Mouse (Mus musculus): Measurements from ENCODE around the gene Dnm3. TPM values are rescaled to one million over a fixed set of nuclear protein-coding genes. Genes with fewer than 3 reads are reported as not detected.

The Dnm3 gene
- polyA plus RNA-seq, 1 experiment from 2014 or later, result 3.3 TPM

DNA sequence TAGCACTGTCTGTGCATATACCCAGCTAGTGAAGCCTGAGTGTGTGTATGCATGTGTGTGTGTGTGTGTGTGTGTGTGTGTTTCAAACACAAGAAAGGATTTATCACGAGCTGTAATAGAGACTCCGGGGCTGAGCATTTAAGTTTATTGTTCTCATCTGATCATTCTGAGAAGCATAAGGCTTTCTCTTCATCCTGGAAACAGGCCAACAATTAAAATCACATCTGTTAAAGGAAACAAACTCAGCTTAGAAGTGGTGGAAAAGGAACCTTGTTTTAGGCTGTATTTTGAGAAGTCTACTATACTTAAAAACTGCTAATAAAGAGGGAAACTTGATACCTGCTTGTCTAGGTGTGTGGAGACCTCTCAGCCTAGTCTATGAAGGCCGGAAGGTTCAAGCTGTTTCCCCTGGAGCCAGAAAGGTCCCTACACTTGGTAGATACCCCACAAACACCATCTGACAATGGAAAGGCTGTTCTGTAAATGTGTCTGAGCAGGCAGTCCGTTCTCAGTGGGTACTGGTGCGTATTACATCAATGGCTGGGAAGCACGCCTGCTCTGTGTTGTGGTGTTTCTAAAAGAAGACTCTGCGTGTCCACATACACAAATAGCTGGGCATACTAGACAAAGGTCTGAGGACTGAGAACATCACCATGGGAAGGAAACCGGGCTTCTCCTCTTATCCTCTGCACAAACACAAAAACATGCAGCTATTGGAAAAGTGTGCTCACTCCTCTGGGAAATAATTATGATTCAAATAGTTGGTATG lies 290.3 kb downstream of the Dnm3 start:
- Histone ChIP-seq H3K4me3 (ENCODE audit: low read depth, low read length) (no peak overlapping the region), H3K9me3 (ENCODE audit: control insufficient read depth, low read length) (no peaks in the 10 kb centered on the region), H3K27me3 (replicated peaks; ENCODE audit: control insufficient read depth, insufficient read depth, low read length) (no peaks in the 10 kb centered on the region), H3K9ac (ENCODE audit: low read depth, low read length) (no peak overlapping the region), H3K36me3 (ENCODE audit: control insufficient read depth, insufficient read depth, low read length) (no peaks in the 10 kb centered on the region), H3K4me1 (replicated peaks; ENCODE audit: control insufficient read depth, insufficient read depth, low read length) (no peaks in the 10 kb centered on the region; the same call in 1 of the 2 replicates), H3K4me2 (no peak overlapping the region), H3K27ac (ENCODE audit: low read depth, low read length) (peak overlapping the region; percentile 71; the same call in 1 of the 2 replicates)
- ATAC-seq (replicated peaks; ENCODE audit: low FRiP score) (no peak), DNase-seq (ENCODE audit: low spot score) (no peak)
- 78% methylated on average over 8 of the region's 8 CpGs for WGBS

DNA sequence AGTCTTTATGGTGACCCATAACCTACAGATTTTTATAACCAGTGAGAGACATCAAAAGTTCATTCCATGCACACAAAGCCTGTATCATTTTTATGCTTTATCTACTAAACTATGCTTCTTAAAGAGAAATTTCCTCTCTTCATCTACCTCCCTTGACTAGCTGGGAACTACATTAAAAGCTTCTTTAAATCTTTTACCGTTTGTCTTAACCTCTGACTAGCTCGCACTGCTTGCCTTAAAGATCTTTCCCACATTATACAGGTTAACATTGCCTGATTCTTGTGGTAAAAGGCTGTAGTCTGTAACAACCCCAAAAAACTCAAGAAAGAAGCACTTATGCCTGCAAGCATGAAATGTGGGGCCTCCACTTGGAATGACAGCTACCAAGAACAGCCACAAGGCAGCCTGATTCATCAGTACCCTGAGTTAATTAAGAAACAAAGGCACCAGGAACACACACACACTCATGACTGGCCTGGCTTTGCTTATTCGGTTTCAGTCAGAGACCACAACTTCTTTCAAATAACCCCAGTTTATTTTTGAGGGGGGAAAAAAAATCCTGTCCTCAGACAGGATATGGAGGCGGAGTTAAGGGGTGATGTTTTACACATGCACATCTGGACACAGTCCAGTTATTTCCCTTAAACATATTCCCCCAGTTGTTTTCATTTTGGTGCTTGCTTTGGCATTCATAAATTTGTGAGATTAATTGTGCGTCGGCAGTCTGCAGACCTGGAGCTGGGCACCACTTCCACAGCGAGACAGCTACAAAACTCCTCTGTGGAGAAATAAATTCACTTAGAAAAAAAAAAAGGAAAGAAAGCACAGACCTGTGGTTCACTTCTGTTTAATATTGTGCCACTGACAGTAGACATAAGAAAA lies 291.1 kb downstream of the Dnm3 start:
- peak overlapping the region; percentile 71 for H3K27ac ChIP-seq (ENCODE audit: low read depth, low read length)
- 56% methylated on average over 7 of the region's 7 CpGs for WGBS
- no peak; the same call in 1 of the 2 replicates for ATAC-seq (replicated peaks; ENCODE audit: low FRiP score)
- no peaks in the 10 kb centered on the region for H3K27me3 ChIP-seq (replicated peaks; ENCODE audit: control insufficient read depth, insufficient read depth, low read length)
- no peaks in the 10 kb centered on the region for H3K36me3 ChIP-seq (ENCODE audit: control insufficient read depth, insufficient read depth, low read length)
- no peak overlapping the region for H3K9ac ChIP-seq (ENCODE audit: low read depth, low read length)
- no peak overlapping the region for H3K4me2 ChIP-seq
- H3K9me3 ChIP-seq (ENCODE audit: control insufficient read depth, low read length), result no peaks in the 10 kb centered on the region
- no peaks in the 10 kb centered on the region; the same call in 1 of the 2 replicates for H3K4me1 ChIP-seq (replicated peaks; ENCODE audit: control insufficient read depth, insufficient read depth, low read length)
- no peak overlapping the region for H3K4me3 ChIP-seq (ENCODE audit: low read depth, low read length)
- DNase-seq (ENCODE audit: low spot score), result no peak

DNA sequence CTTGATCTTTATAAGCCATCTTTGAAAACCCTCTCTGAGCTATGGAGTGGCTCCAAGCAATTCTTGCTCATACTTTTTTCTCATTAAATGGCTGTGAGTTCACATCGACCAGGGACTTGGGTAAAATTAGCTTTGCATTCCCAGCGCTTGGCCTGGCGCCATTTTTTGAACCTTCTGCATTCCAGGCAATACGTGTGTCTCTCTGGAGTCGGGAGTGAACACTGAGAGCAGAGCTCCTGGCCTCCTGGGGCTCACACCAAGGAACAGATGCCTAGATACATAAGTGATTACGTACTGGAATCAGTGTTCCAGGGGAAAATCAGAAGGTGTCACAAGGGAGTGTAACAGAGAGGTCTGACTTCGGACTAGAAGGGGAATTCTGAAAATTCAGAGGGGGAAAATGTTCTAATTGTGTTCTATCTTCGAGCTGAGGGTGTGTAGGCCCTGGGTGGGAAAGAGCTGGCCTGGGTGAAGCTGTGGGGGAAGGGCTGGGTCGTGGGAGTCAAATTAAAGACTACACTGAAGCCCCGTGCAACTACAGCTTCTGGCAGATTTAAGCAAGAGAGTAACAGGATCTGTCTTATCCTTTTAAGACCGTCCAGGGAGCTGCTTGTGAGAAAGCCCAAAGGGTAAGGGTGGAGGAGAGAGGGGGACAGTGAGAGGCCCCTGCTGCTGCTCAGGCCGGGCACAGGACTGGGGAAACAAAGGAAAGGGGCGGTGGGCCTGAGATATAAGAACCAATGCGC lies 293.7 kb downstream of the Dnm3 start:
- no peaks in the 10 kb centered on the region for H3K9me3 ChIP-seq (ENCODE audit: control insufficient read depth, low read length)
- no peaks in the 10 kb centered on the region; the same call in 1 of the 2 replicates for H3K4me1 ChIP-seq (replicated peaks; ENCODE audit: control insufficient read depth, insufficient read depth, low read length)
- DNase-seq (ENCODE audit: low spot score) (no peak), ATAC-seq (replicated peaks; ENCODE audit: low FRiP score) (no peak)
- no peak overlapping the region for H3K9ac ChIP-seq (ENCODE audit: low read depth, low read length)
- WGBS, result 58% methylated on average over 14 of the region's 14 CpGs
- H3K4me2 ChIP-seq, result no peak overlapping the region
- no peak overlapping the region for H3K4me3 ChIP-seq (ENCODE audit: low read depth, low read length)
- no peaks in the 10 kb centered on the region for H3K27me3 ChIP-seq (replicated peaks; ENCODE audit: control insufficient read depth, insufficient read depth, low read length)
- peak overlapping the region; percentile 38 for H3K27ac ChIP-seq (ENCODE audit: low read depth, low read length)
- H3K36me3 ChIP-seq (ENCODE audit: control insufficient read depth, insufficient read depth, low read length), result no peaks in the 10 kb centered on the region

DNA sequence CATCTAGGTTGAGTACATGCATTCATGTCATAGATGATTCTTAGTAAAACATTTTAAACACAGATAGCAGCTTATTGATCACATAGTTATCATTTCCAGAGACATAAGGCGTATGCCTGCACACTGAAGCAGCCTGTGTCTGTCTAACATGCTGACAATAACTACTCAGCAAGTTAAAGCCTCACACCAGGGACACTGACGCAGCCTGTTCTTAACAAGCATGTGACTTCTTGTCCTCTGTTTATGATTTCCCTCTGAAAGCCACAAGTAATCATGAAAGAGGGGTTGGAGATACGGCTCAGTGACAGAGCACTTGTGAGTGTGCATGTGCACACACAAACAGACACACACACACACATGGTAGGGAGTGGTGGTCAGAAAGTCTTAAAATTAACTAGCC lies 294.4 kb downstream of the Dnm3 start:
- no peak overlapping the region for H3K4me3 ChIP-seq (ENCODE audit: low read depth, low read length)
- ATAC-seq (replicated peaks; ENCODE audit: low FRiP score), result no peak
- no peak overlapping the region for H3K27ac ChIP-seq (ENCODE audit: low read depth, low read length)
- no peaks in the 10 kb centered on the region for H3K9me3 ChIP-seq (ENCODE audit: control insufficient read depth, low read length)
- H3K9ac ChIP-seq (ENCODE audit: low read depth, low read length), result no peak overlapping the region
- no peak for DNase-seq (ENCODE audit: low spot score)
- H3K4me2 ChIP-seq, result no peak overlapping the region
- H3K36me3 ChIP-seq (ENCODE audit: control insufficient read depth, insufficient read depth, low read length), result no peaks in the 10 kb centered on the region
- 69% methylated on average over 3 of the region's 3 CpGs for WGBS
- H3K4me1 ChIP-seq (replicated peaks; ENCODE audit: control insufficient read depth, insufficient read depth, low read length), result no peaks in the 10 kb centered on the region; the same call in 1 of the 2 replicates
- H3K27me3 ChIP-seq (replicated peaks; ENCODE audit: control insufficient read depth, insufficient read depth, low read length), result no peaks in the 10 kb centered on the region

DNA sequence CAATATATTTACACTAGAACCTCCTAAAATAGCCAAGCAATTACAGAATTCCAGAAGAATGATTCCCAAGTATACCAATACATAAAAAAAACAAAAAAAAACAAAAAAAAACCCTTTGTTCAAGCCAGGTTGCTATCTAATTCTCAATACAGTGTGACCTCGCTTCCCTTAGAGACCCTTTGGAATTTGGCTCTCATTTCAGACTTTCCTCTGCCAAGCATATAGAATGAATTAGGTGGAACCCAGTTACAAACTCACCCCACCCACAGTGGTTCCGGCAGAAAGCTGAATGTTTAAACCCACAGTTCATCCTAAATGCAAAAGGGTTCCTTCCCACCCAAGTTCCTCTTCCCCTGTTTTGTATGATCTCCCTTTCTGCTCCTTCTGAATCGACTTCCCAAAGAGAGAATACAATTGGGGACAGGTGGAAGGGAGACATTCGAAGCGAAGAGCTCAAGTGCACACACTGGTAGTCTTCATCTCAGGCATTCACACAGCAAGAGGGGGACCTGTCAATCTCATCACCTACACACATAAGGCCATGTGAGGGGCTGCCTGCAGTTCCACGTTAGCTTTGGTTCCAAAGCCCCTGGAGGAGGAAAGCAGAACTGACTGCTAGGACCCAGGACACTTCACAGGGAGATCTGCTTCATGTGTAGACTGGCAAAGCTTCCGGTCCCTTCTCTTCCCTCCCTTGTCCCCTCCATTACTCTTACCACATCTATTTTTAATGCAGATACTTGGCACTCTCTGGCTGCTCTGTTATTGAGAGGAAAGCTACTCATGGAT lies 296.5 kb downstream of the Dnm3 start:
- Histone ChIP-seq H3K36me3 (ENCODE audit: control insufficient read depth, insufficient read depth, low read length) (no peaks in the 10 kb centered on the region), H3K27me3 (replicated peaks; ENCODE audit: control insufficient read depth, insufficient read depth, low read length) (no peaks in the 10 kb centered on the region), H3K4me2 (no peak overlapping the region), H3K27ac (ENCODE audit: low read depth, low read length) (no peak overlapping the region), H3K4me1 (replicated peaks; ENCODE audit: control insufficient read depth, insufficient read depth, low read length) (no peaks in the 10 kb centered on the region; the same call in 1 of the 2 replicates), H3K9me3 (ENCODE audit: control insufficient read depth, low read length) (no peaks in the 10 kb centered on the region), H3K4me3 (ENCODE audit: low read depth, low read length) (no peak overlapping the region), H3K9ac (ENCODE audit: low read depth, low read length) (no peak overlapping the region)
- ATAC-seq (replicated peaks; ENCODE audit: low FRiP score) (no peak), DNase-seq (ENCODE audit: low spot score) (no peak)
- 66% methylated on average over 7 of the region's 7 CpGs for WGBS

DNA sequence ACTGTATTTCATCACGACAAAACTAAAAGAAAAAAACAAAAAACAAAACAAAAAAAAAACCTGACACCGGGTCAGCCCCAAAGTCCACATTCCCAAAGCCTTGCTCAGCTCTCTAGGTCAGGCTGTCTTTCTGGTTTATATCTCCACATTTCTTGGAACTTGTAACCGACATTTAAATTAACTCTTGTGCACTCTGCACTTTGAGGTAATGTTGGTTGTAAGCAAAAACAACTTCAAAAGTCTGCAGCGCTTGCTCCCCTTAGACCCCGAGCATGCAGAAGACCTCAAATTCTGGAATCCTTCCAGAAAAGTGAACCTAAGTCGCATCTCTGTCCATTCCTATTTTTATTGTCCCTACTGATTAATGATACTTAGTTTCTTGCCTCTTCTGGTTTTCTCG lies 297.4 kb downstream of the Dnm3 start:
- no peak overlapping the region for H3K4me3 ChIP-seq (ENCODE audit: low read depth, low read length)
- H3K9me3 ChIP-seq (ENCODE audit: control insufficient read depth, low read length), result no peaks in the 10 kb centered on the region
- no peak for ATAC-seq (replicated peaks; ENCODE audit: low FRiP score)
- WGBS, result 66% methylated on average over 7 of the region's 7 CpGs
- H3K27me3 ChIP-seq (replicated peaks; ENCODE audit: control insufficient read depth, insufficient read depth, low read length), result no peaks in the 10 kb centered on the region
- H3K27ac ChIP-seq (ENCODE audit: low read depth, low read length), result no peak overlapping the region
- no peaks in the 10 kb centered on the region; the same call in 1 of the 2 replicates for H3K4me1 ChIP-seq (replicated peaks; ENCODE audit: control insufficient read depth, insufficient read depth, low read length)
- no peak overlapping the region for H3K9ac ChIP-seq (ENCODE audit: low read depth, low read length)
- H3K4me2 ChIP-seq, result no peak overlapping the region
- H3K36me3 ChIP-seq (ENCODE audit: control insufficient read depth, insufficient read depth, low read length), result no peaks in the 10 kb centered on the region
- DNase-seq (ENCODE audit: low spot score), result no peak

DNA sequence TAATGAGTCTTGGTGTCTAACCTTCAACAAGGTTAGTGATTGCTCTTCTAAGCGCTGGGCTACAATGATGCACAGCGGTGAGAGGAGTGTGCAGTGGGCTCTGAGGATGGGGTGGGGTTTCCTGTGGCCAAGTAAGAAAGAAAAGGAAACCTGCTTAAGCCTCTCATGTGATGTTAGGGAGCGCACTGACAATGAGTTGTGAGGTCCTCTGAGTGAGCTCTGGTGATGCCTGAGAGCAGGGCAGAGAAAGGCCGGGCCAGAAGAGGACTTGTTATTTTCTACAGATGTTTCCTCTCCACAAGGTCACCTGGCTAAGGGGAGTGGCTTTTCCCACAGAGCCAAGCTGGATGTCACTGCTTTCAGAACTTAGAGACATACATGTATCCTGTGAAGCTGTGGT lies 298.4 kb downstream of the Dnm3 start:
- Histone ChIP-seq H3K4me2 (no peak overlapping the region), H3K9ac (ENCODE audit: low read depth, low read length) (no peak overlapping the region), H3K4me1 (replicated peaks; ENCODE audit: control insufficient read depth, insufficient read depth, low read length) (no peaks in the 10 kb centered on the region; the same call in 1 of the 2 replicates), H3K4me3 (ENCODE audit: low read depth, low read length) (no peak overlapping the region), H3K27me3 (replicated peaks; ENCODE audit: control insufficient read depth, insufficient read depth, low read length) (no peaks in the 10 kb centered on the region), H3K9me3 (ENCODE audit: control insufficient read depth, low read length) (no peaks in the 10 kb centered on the region), H3K27ac (ENCODE audit: low read depth, low read length) (no peak overlapping the region), H3K36me3 (ENCODE audit: control insufficient read depth, insufficient read depth, low read length) (no peaks in the 10 kb centered on the region)
- 87% methylated on average over 4 of the region's 4 CpGs for WGBS
- ATAC-seq (replicated peaks; ENCODE audit: low FRiP score) (no peak), DNase-seq (ENCODE audit: low spot score) (no peak)

DNA sequence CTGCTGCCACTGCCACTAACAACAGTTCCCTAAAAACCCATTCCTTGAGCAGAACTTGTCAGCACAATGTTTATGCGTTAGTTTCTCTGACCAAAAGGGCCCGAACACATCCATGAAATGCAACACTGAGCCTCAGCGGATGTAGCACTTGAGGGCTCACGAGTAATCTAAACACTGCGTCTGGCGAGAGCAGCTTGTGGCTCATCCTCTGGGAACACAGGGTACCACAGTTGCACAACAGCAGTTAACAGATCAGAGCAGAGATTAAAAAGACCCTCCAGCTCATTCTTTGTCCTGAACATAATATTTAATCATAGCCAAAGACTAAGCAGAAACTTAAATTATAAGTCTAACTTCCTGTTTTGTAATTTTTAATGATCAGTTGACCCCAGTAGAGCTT lies 305.0 kb downstream of the Dnm3 start:
- 65% methylated on average over 6 of the region's 6 CpGs for WGBS
- Histone ChIP-seq H3K9ac (ENCODE audit: low read depth, low read length) (no peak overlapping the region), H3K4me1 (replicated peaks; ENCODE audit: control insufficient read depth, insufficient read depth, low read length) (no peaks in the 10 kb centered on the region), H3K9me3 (ENCODE audit: control insufficient read depth, low read length) (no peaks in the 10 kb centered on the region), H3K36me3 (ENCODE audit: control insufficient read depth, insufficient read depth, low read length) (no peaks in the 10 kb centered on the region), H3K27ac (ENCODE audit: low read depth, low read length) (no peak overlapping the region), H3K4me3 (ENCODE audit: low read depth, low read length) (no peak overlapping the region), H3K27me3 (replicated peaks; ENCODE audit: control insufficient read depth, insufficient read depth, low read length) (no peaks in the 10 kb centered on the region), H3K4me2 (no peak overlapping the region)
- no peak for ATAC-seq (replicated peaks; ENCODE audit: low FRiP score)
- DNase-seq (ENCODE audit: low spot score), result no peak

Data from liver, embryonic 11.5 days (tissue).